Mouse (Mus musculus) liver, embryonic 15.5 days (tissue): ENCODE results near the gene Ggta1. TPM values are rescaled to one million over a fixed set of nuclear protein-coding genes. Genes with fewer than 3 reads are reported as not detected.

Experiments
- ATAC-seq: fragments of 200-750 bp; cut with Nextera tagmentation; 2 replicates; pipeline ENCODE4 v1.8.0; 2017; ENCODE audit warnings: moderate number of reproducible peaks, mild to moderate bottlenecking, moderate library complexity; ENCODE audit not compliant: insufficient read depth
- H3K27ac ChIP-seq: fragments of 300-500 bp; sonication (generic); replicated peaks from 2 replicates; pipeline ENCODE4 v1.5.1; 2015; ENCODE audit warnings: mild to moderate bottlenecking, inconsistent platforms
- H3K27me3 ChIP-seq: fragments of 300-500 bp; sonication (generic); 2 replicates; pipeline ENCODE4 v1.6.1; 2015; ENCODE audit warnings: mild to moderate bottlenecking, inconsistent platforms
- H3K36me3 ChIP-seq: fragments of 300-500 bp; sonication (generic); replicated peaks from 2 replicates; pipeline ENCODE4 v1.6.1; 2015; ENCODE audit warnings: moderate library complexity, mild to moderate bottlenecking, inconsistent platforms
- H3K4me1 ChIP-seq: fragments of 300-500 bp; sonication (generic); replicated peaks from 2 replicates; pipeline ENCODE4 v1.6.1; 2015; ENCODE audit warnings: inconsistent platforms
- H3K4me2 ChIP-seq: fragments of 300-500 bp; sonication (generic); 2 replicates; pipeline ENCODE4 v1.6.1; 2015; ENCODE audit warnings: moderate library complexity, mild to moderate bottlenecking, inconsistent platforms
- H3K4me3 ChIP-seq: fragments of 300-500 bp; sonication (generic); replicated peaks from 2 replicates; pipeline ENCODE4 v1.5.1; 2015; ENCODE audit warnings: mild to moderate bottlenecking, inconsistent platforms
- H3K9ac ChIP-seq: fragments of 300-500 bp; sonication (generic); 2 replicates; pipeline ENCODE4 v1.6.1; 2015; ENCODE audit warnings: moderate library complexity, mild to moderate bottlenecking, inconsistent platforms
- H3K9me3 ChIP-seq: fragments of 300-500 bp; sonication (generic); replicated peaks from 2 replicates; pipeline ENCODE4 v1.6.1; 2016; ENCODE audit warnings: inconsistent platforms
- WGBS: fragments of 180-500 bp; shearing (Covaris S2); methylation state at CpG from one replicate; pipeline ENCODE4 v1.1.7; 2015; ENCODE audit warnings: mixed read lengths; ENCODE audit not compliant: insufficient replicate concordance; 5-methylcytosine and 5-hydroxymethylcytosine counted together
- polyA plus RNA-seq: library from polyadenylated mRNA; unstranded; fragments of >200 nt; fragmentation: Nextera tagmentation; extraction: Ambion mirVana; gene quantifications from 2 replicates; pipeline ENCODE4 v1.2.1, GENCODE M21; 2015

Gene Ggta1
- polyA plus RNA-seq, 1 experiment from 2014 or later: 9.0 TPM

DNA sequence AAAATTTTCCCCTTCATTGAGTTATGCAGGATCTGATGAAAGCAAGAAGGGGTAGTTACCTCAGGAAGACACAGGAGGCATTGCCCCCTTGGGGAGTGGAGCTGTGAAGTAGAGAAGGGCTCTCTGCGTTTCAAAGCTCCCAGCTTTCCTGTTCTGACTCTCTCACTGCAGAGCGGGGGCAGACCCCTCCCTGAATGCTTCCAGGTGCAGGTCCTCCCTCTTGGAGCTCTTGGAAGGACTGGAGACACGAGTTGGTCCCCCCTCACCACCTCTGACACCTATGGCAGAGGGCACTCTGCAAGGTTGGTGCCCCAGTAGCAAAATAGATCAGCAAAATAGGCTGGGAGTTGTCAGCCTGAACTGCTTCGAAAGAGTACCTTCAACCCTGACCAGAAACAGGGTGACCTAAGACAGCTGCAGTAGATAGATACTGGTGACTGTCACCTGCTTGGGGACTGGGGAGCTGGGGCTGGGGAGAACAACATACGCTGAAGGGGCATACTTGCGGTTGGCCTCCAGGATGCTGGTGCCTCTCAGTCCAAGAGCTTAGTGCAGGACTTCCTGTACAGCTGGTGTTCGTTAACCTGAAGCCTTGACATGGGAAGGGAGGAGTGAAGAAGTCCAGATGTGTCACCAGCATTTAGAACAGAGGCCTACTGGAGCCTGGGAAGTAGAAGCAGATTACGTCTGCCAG is 40.8 kb upstream of the Ggta1 start:
- Histone ChIP-seq H3K27ac (peak overlapping the region; percentile 88), H3K9me3 (no peaks in the 10 kb centered on the region), H3K27me3 (no peaks in the 10 kb centered on the region), H3K4me1 (peaks cover 97% of the 10 kb centered on the region), H3K9ac (peak overlapping the region; percentile 33; the same call in 1 of the 2 replicates), H3K4me2 (peak overlapping the region; percentile 47), H3K36me3 (no peaks in the 10 kb centered on the region; the same call in 1 of the 2 replicates), H3K4me3 (0 out of 2 replicates have a peak overlapping the region, but pooled peaks have one; percentile 7)
- WGBS: 10% methylated on average over 8 of the region's 8 CpGs
- ATAC-seq: peak; percentile 42

GRCm38 (mm10) chr2:35503021-35503722 is 40.1 kb upstream of the Ggta1 start:
- Histone ChIP-seq H3K4me2 (peak overlapping the region; percentile 47), H3K9me3 (no peaks in the 10 kb centered on the region), H3K27ac (peak overlapping the region; percentile 88), H3K27me3 (no peaks in the 10 kb centered on the region), H3K9ac (peak overlapping the region; percentile 43; the same call in 1 of the 2 replicates), H3K4me3 (0 out of 2 replicates have a peak overlapping the region, but pooled peaks have one; percentile 7), H3K4me1 (peaks cover 96% of the 10 kb centered on the region), H3K36me3 (no peaks in the 10 kb centered on the region; the same call in 1 of the 2 replicates)
- ATAC-seq: no peak
- WGBS: 54% methylated on average over 12 of the region's 12 CpGs

DNA sequence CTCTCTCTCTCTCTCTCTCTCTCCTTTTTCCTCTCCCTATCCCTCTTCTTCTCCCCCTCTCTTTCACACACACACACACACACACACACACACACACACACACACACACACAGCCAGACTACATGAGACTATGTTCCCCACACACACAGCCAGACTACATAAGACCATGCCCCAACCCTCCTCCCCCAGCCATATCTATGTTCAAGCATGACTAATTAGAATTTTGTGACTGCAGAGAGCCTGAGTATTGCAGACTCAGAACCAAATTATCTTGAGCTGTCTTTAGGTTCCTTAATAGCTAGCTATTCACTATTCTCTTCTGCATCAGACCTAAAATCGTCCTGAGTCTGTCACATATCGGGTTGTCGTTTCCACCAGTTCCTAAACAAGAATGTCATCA is 39.5 kb upstream of the Ggta1 start:
- no peak overlapping the region for H3K4me3 ChIP-seq
- peak; percentile 38 for ATAC-seq
- H3K27ac ChIP-seq: peak overlapping the region; percentile 88
- peaks cover 97% of the 10 kb centered on the region for H3K4me1 ChIP-seq
- no peaks in the 10 kb centered on the region for H3K9me3 ChIP-seq
- WGBS: 40% methylated on average over 3 of the region's 3 CpGs
- H3K36me3 ChIP-seq: no peaks in the 10 kb centered on the region; the same call in 1 of the 2 replicates
- no peaks in the 10 kb centered on the region for H3K27me3 ChIP-seq
- H3K4me2 ChIP-seq: peak overlapping the region; percentile 47
- H3K9ac ChIP-seq: peak overlapping the region; percentile 43; the same call in 1 of the 2 replicates

- Histone ChIP-seq H3K9ac (0 out of 2 replicates have a peak overlapping the region, but pooled peaks have one; percentile 13), H3K9me3 (no peaks in the 10 kb centered on the region), H3K27me3 (no peaks in the 10 kb centered on the region), H3K4me2 (peak overlapping the region; percentile 28), H3K27ac (peak overlapping the region; percentile 63), H3K4me1 (peaks cover 93% of the 10 kb centered on the region), H3K36me3 (no peaks in the 10 kb centered on the region; the same call in 1 of the 2 replicates), H3K4me3 (no peak overlapping the region)
- WGBS: 22% methylated on average over 7 of the region's 7 CpGs
- peak; percentile 39 for ATAC-seq
Observed at GRCm38 (mm10) chr2:35499474-35499873, 36.4 kb upstream of the Ggta1 start.

- no peak overlapping the region for H3K4me3 ChIP-seq
- no peak overlapping the region for H3K9ac ChIP-seq
- peak overlapping the region; percentile 63 for H3K27ac ChIP-seq
- no peak for ATAC-seq
- 0 out of 2 replicates have a peak overlapping the region, but pooled peaks have one; percentile 28 for H3K4me2 ChIP-seq
- H3K36me3 ChIP-seq: no peaks in the 10 kb centered on the region; the same call in 1 of the 2 replicates
- H3K9me3 ChIP-seq: no peaks in the 10 kb centered on the region
- H3K4me1 ChIP-seq: peaks cover 87% of the 10 kb centered on the region
- H3K27me3 ChIP-seq: no peaks in the 10 kb centered on the region
- 56% methylated on average over 3 of the region's 3 CpGs for WGBS
Observed at GRCm38 (mm10) chr2:35498961-35499360, 35.9 kb upstream of the Ggta1 start.

- ATAC-seq: no peak
- H3K27me3 ChIP-seq: no peaks in the 10 kb centered on the region
- H3K36me3 ChIP-seq: no peaks in the 10 kb centered on the region; the same call in 1 of the 2 replicates
- H3K4me3 ChIP-seq: no peak overlapping the region
- WGBS: 41% methylated on average over 2 of the region's 2 CpGs
- H3K4me1 ChIP-seq: peaks cover 75% of the 10 kb centered on the region
- peak overlapping the region; percentile 2 for H3K27ac ChIP-seq
- no peak overlapping the region for H3K9ac ChIP-seq
- H3K9me3 ChIP-seq: no peaks in the 10 kb centered on the region
- no peak overlapping the region for H3K4me2 ChIP-seq
Observed at GRCm38 (mm10) chr2:35497662-35498196, 34.7 kb upstream of the Ggta1 start.

- Histone ChIP-seq H3K4me1 (peaks cover 62% of the 10 kb centered on the region), H3K4me3 (no peak overlapping the region), H3K27me3 (no peaks in the 10 kb centered on the region), H3K9ac (no peak overlapping the region), H3K36me3 (no peaks in the 10 kb centered on the region; the same call in 1 of the 2 replicates), H3K9me3 (no peaks in the 10 kb centered on the region), H3K4me2 (peak overlapping the region; percentile 46; the same call in 1 of the 2 replicates), H3K27ac (peak overlapping the region; percentile 73)
- ATAC-seq: no peak
- WGBS: 36% methylated on average over 5 of the region's 5 CpGs
Observed at GRCm38 (mm10) chr2:35496279-35497013, 33.4 kb upstream of the Ggta1 start.

DNA sequence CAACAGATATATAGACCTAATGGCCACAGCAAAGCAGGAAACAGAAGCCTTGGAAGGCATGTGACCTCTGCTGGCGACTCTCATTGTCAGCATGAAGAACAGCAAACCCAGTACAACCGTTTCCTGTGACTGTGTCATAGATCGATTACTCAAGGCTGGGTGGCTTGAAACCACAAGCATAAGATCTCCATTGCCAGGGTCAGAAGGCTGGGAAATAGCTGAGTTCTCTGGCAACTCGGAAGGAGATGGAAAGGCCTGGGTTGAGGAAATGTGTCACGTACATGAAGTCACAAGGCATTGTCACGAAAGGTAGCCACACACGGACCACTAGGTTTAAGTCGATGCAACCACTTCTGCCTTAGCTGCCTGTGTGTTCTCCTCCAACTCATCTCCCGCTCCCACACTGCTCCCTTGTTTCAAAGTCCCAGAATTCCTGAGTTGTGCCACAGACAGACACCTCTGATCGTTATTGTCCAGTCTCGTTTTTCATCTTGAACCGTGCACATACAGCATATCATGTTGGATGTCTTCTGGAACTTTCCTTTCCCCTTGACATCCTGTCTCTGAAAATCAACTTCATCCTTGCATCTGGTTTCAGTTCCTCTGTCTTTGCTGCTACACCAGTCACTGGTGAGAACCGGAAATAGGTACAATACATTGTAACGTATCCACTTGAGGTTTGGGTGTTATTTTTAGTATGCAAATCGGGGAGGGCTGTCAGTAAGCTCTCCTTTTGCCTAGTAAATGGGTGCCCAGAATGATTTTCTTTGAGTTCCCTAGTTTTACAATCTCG is 32.7 kb upstream of the Ggta1 start:
- Histone ChIP-seq H3K4me2 (peak overlapping the region; percentile 46), H3K27ac (peak overlapping the region; percentile 73), H3K4me3 (no peak overlapping the region), H3K4me1 (peaks cover 57% of the 10 kb centered on the region), H3K9me3 (no peaks in the 10 kb centered on the region), H3K9ac (no peak overlapping the region), H3K36me3 (no peaks in the 10 kb centered on the region; the same call in 1 of the 2 replicates), H3K27me3 (no peaks in the 10 kb centered on the region)
- 17% methylated on average over 16 of the region's 16 CpGs for WGBS
- ATAC-seq: 0 out of 2 replicates have a peak, but pooled peaks have one; percentile 19

- H3K27ac ChIP-seq: peak overlapping the region; percentile 2; the same call in 1 of the 2 replicates
- no peak for ATAC-seq
- no peak overlapping the region for H3K9ac ChIP-seq
- no peaks in the 10 kb centered on the region for H3K9me3 ChIP-seq
- no peaks in the 10 kb centered on the region for H3K36me3 ChIP-seq
- no peak overlapping the region for H3K4me2 ChIP-seq
- no peaks in the 10 kb centered on the region for H3K27me3 ChIP-seq
- H3K4me3 ChIP-seq: no peak overlapping the region
- 60% methylated on average over 7 of the region's 7 CpGs for WGBS
- peaks cover 42% of the 10 kb centered on the region for H3K4me1 ChIP-seq
Observed at GRCm38 (mm10) chr2:35493566-35493965, 30.5 kb upstream of the Ggta1 start.

- no peak for ATAC-seq
Observed at GRCm38 (mm10) chr2:35491151-35491550, 28.1 kb upstream of the Ggta1 start.

More at GRCm38 (mm10) chr2:35491151-35491550, 28.1 kb upstream of the Ggta1 start:
- Histone ChIP-seq H3K9me3 (no peaks in the 10 kb centered on the region), H3K4me3 (no peak overlapping the region), H3K36me3 (no peaks in the 10 kb centered on the region), H3K27ac (no peak overlapping the region), H3K9ac (no peak overlapping the region), H3K4me1 (peaks cover 27% of the 10 kb centered on the region), H3K27me3 (no peaks in the 10 kb centered on the region), H3K4me2 (no peak overlapping the region)
- WGBS: 84% methylated on average over 24 of the region's 24 CpGs
